Mouse (Mus musculus): ENCODE data around the gene Wbp1l.

GRCm38 (mm10) chr19:46644343-46644792 lies 45.5 kb downstream of the Wbp1l start:
- TF ChIP-seq CTCF (IDR thresholded peaks at IDR 0.05; ENCODE audit: low read depth), result no peak
- no peak for TF ChIP-seq EP300 (optimal IDR thresholded peaks at IDR 0.05)
